Mouse (Mus musculus) cerebellum, adult 9-11 months (tissue): ENCODE measurements around the gene Ccdc177.
A peak's percentile ranks its signal among the peaks of the same experiment; 100 is the strongest.
"Not testable (repeated sequence)": the region's sequence is repeated elsewhere in the genome, so short reads cannot be mapped to it uniquely, and the experiment has no call there.

Experiments used
- DNase-seq: peaks from one replicate; pipeline ENCODE4 v3.0.0; 2022

Gene Ccdc177

DNA sequence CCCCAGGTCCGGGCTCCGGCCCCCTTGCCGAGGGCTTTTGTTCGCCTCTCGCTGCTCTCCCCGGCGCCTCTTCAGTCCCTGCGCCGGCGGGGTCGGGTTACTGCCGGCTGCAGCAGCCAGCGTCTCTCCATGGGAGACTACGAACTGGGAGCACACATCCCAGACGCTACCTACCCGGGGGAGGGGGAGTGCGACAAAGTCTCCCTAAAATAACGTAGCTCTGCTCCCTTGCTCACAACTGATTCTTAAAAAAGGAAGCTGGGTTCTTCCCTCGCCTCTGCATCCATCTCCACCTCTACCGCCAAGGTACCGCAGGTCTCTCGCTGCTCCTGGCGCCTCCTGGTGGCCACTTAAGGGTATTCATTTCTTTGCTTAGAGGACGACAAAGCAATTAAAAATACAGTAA lies at the start of gene Ccdc177:
Ccdc177 (minus strand) TSS at position 292 of the 406 bp plus-strand sequence.
- DNase-seq = peak; percentile 87

GRCm38 (mm10) chr12:80810005-80810404 lies 49.5 kb upstream of the Ccdc177 start:
- no peak for DNase-seq

DNA sequence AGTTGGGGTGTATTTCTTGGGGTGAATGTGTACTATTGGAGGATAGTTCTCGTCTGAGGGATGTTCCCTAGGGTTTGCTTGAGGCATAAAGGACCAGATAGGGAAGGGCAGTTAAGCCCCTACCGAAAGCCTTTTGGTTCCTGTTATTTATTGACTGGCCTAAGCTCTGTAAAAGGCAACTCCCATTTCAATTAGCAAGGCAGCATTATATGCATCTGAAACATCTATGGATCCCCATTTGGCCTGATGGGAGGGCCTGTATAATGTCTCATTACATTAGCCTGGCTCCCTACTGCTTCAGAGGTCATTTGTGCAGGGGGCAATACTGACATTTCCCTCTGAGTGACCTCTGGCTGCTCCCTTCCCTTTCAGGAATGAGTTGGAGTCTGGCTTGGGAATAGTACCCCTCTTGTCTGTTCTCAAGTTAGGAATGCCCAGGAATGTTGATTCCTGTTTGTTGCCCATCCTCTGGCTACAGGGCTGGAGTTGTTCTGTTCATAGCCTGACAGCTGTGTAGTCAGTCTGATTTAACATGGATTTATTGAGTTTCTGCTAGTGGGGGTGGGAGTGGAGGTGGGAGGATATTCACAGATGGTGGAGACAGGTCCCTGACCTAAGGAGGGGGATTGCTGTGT lies 47.1 kb upstream of the Ccdc177 start:
- no peak for DNase-seq

DNA sequence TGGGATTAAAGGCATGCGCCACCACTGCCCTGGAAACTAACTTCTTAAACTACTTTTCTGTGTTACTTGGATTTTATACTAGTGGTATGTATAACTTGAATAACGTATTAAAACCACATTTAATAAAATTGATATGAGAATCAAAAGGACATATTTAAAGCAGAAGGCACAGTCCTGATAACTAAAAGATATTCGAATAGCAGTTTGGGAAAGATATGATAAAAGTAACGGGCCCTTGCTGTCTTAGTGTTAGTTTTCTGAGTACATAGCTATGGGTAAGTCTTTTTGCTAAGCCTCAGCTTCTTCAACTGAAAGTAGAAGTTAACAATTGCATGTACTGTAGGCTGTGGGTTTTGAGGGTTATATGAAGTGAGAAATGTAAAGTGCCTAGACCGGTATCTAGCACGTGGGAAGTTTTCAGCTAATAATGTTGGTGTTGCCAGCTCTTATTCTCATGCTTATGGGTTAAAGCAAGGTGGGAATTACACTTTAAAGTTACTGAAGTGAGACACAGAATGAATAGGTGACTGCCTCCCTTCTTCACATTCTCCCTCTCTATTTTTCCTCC lies 44.5 kb upstream of the Ccdc177 start:
- DNase-seq = no peak

DNA sequence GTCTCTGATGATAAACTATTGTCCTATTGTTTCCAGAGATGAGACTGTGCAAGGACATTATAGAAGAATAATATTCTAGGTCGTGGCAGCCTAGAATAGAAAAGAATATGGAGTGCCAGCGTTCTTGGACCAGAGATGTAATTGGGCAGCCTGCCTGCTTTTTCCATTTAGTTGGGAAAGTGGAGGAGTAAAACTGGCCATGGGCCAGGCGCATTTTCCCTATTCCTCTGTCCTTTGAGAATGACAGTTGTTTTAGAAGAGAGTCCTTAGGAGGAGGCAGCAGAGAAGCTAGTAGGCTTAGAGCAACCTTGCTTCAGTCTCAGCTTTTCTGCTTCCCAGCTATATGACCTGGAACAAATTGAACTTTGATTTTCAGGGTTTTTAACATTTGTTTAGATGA lies 43.4 kb upstream of the Ccdc177 start:
- DNase-seq = peak; percentile 83

- DNase-seq = no peak
These were observed 41.0 kb upstream of the Ccdc177 start for GRCm38 (mm10) chr12:80801443-80801842.

- DNase-seq = no peak
These were observed 39.7 kb upstream of the Ccdc177 start for GRCm38 (mm10) chr12:80800156-80800555.

DNA sequence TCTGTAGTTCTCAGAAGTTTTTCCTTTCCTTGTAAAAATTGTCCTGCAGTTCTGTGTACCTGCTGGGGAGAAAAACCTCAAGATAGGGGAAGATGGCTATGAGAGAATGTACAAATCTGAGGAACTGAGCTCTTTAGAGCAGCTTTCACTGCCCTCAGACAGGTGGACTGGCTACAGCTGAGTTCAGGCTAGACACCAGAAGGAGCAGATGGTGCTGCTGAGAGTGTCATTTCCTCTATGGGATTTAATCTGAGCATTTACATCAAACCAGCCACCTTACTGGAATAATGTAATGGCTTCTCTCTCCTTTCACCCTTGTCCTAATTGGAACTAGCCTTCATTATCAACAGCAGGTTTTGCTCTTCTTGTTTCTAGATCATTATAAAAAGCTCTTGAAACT lies 37.8 kb upstream of the Ccdc177 start:
- DNase-seq = peak; percentile 91

DNA sequence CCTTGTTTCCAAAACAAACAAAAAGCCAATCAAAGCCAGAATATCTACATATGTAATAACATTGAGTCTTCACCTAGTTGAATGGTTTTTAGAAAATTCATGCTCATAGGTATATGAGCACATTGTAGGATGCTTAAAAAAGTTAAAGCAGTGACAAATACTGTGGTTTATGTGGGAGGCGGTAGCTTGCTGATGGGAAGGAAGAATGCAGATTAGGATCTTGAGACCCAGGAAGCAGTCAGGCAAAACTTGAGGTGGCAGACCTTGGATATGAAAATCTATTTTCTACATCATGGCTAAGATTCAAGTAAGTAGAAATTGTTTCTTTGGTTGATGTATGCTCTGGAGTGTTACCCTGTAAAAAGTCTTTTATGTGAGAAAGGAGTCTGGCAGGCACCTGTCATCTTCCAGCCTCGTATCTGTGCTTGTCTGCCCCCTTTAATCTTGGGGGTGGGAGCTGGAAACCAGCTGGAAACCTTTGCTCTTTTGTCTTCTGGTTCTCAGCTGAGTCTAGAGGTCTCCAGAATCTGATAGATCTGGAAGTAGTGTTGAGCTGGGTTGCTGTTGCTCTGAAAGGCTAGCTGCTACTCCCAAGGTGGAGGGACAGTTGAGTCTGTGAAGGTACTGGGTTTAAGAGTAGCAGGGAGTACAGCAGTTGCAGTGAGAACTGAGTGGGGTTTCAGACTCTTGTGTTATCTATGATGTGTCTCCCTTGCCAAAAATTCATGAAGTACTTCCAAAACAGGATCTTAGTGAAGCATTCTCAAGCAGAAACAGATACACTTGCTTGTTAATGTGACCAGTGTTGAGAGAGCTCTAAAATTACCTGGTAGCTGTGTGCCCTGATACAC lies 34.7 kb upstream of the Ccdc177 start:
- no peak for DNase-seq

DNA sequence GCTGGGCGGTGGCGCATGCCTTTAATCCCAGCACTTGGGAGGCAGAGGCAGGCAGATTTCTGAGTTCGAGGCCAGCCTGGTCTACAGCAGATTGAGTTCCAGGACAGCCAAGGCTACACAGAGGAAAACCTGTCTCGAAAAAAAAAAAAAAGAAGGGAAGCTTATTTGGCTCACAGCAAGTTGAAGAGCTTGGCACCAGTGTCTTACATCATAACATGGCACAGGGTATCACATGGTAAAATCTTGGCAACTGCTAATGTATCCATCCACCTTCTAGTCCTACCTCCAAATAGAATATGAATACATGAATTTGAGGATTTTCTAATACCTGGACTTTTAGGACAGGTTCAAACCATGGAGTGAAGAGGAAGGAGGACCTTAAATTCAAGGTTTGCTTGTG lies 34.0 kb upstream of the Ccdc177 start:
- no peak for DNase-seq

GRCm38 (mm10) chr12:80793535-80793934 lies 33.0 kb upstream of the Ccdc177 start:
- no peak for DNase-seq

DNA sequence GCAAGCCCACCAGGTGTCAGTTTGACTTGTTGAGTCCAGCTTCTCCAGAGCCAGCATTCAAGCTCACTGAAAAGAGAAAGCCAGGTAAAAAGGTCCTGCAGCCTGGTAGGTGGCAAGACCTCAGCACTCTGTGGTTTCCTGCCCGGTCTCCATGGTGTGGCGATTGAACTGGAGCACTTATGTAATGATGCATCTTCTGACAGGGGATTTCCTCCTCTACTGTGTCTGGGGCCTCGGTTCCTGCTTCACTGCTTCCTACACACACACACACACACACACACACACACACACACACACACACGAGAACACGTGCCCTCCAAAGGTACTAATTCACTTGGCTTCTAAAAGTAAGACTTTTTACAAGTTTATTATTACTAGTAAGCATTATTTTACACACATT lies 32.4 kb upstream of the Ccdc177 start:
- DNase-seq = peak; percentile 77

GRCm38 (mm10) chr12:80791571-80792444 lies 31.3 kb upstream of the Ccdc177 start:
- no peak for DNase-seq

GRCm38 (mm10) chr12:80790700-80791570 lies 30.4 kb upstream of the Ccdc177 start:
- no peak for DNase-seq

- peak; percentile 98 for DNase-seq
These were observed 29.6 kb upstream of the Ccdc177 start, which contains the start of gene Susd6 for GRCm38 (mm10) chr12:80789849-80790694. Gene Susd6 (plus strand): TSS chr12:80790510.

- not testable (repeated sequence) for DNase-seq
These were observed 28.8 kb upstream of the Ccdc177 start for GRCm38 (mm10) chr12:80789276-80789675.

DNA sequence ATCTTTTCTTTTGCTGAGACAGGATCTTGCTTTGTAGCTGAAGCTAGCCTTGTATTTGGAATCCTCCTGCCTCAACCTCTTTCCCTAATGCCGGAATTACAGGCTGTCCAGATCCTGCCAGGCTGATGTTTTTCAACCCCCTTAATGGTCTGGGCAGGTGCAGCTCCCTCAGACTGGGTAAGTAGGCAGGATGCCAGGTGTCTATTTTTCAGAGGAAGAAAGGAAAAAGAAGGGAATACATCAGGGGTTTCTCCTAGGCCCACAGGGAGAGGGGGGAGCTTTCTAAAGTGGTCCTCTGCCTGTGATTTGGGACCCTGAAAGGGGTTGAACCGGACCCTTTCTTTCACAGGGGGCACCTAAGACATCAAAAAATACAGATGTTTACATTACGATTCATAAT lies 27.7 kb upstream of the Ccdc177 start:
- peak; percentile 57 for DNase-seq

DNA sequence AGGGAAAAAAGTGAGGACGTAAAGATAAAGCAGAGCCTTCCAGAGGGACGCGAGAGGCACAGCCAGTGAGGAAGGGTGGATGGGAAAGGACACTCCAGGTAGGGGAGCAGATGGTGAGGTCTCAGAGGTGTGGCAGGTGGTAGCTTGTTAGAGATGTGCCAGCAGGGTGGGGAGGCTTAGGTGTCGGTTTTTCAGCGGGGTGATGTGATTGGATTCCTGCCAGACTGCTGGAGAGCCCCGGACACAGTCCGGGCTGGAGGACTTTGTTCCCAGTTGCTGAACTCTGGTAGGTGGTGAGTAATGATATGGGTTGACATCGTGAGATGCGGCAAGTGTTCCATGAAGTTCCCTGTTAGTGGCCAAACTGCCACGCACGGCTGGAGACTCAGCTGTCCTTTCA lies 27.1 kb upstream of the Ccdc177 start:
- DNase-seq = peak; percentile 82

DNA sequence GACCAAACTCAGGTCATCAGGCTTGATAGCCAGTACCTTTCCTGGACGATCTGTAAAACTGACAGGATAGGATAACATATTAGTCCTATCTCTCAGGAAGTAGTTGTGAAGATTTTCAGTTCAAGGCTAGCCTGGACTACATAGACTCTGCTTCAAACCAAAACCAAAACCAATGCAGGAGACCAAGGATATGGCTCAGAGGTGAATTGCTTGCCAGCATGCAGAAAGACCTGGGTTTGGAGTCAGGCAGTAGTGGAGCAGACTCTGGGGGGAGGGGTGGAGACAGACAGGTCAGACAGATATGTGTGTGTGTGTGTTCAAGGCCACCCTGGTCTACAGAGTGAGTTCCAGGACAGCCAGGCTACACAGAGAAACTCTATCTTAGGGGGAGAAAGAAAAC lies 26.1 kb upstream of the Ccdc177 start:
- DNase-seq = no peak

GRCm38 (mm10) chr12:80785597-80785996 lies 25.1 kb upstream of the Ccdc177 start:
- DNase-seq = no peak

DNA sequence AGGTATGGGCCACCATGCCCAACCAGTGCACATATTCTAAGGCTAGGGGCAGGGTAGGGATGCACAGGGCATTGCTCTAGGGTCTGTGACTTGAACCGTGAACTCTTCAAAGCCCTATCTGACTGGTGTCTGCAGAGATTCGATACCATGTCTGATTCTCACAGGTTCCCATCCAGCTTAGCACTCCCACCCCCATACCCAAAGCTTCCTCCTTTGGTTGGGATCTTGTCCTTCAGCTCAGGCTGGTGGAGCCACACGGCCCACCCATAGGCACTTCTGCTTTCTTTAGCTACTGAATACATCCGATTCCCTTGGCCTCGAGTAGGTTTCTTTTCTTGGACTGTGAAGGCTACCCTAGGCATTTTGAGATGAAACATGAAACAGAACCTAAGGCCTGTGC lies 24.5 kb upstream of the Ccdc177 start:
- DNase-seq = no peak
